Mouse (Mus musculus) neural tube, embryonic 11.5 days (tissue): ENCODE measurements around the gene Zfp235. TPM values are rescaled to one million over a fixed set of nuclear protein-coding genes. Genes with fewer than 3 reads are reported as not detected.

Experiments used
- ATAC-seq: fragments of 200-750 bp; cut with Nextera tagmentation; 2 replicates; pipeline ENCODE4 v1.8.0; 2017; ENCODE audit warnings: moderate number of reproducible peaks, mild to moderate bottlenecking, moderate TSS enrichment, moderate library complexity; ENCODE audit not compliant: insufficient read depth, low FRiP score, low TSS enrichment
- DNase-seq: peaks from one replicate; pipeline ENCODE4 v3.0.0-alpha.2; 2015; ENCODE audit warnings: low spot score
- H3K27ac ChIP-seq: fragments of 300-500 bp; sonication (generic); 2 replicates; pipeline ENCODE4 v1.5.1; 2014; ENCODE audit warnings: low read depth, mild to moderate bottlenecking, low read length
- H3K27me3 ChIP-seq: fragments of 300-500 bp; sonication (generic); 2 replicates; pipeline ENCODE4 v1.6.1; 2014; ENCODE audit warnings: mild to moderate bottlenecking, low read length, mixed read lengths; ENCODE audit not compliant: control insufficient read depth, insufficient read depth
- H3K36me3 ChIP-seq: fragments of 300-500 bp; sonication (generic); 2 replicates; pipeline ENCODE4 v1.6.1; 2014; ENCODE audit warnings: mild to moderate bottlenecking, low read length, moderate library complexity, mixed read lengths; ENCODE audit not compliant: control insufficient read depth, insufficient read depth
- H3K4me1 ChIP-seq: fragments of 300-500 bp; sonication (generic); 2 replicates; pipeline ENCODE4 v1.6.1; 2014; ENCODE audit warnings: low read length, mixed read lengths; ENCODE audit not compliant: control insufficient read depth, insufficient read depth
- H3K4me2 ChIP-seq: fragments of 300-500 bp; sonication (generic); 2 replicates; pipeline ENCODE4 v1.6.1; 2014; ENCODE audit warnings: low read depth, mild to moderate bottlenecking, moderate library complexity
- H3K4me3 ChIP-seq: fragments of 300-500 bp; sonication (generic); 2 replicates; pipeline ENCODE4 v1.5.1; 2014; ENCODE audit warnings: low read depth, low read length
- H3K9ac ChIP-seq: fragments of 300-500 bp; sonication (generic); 2 replicates; pipeline ENCODE4 v1.6.1; 2014; ENCODE audit warnings: mild to moderate bottlenecking, low read length
- H3K9me3 ChIP-seq: fragments of 300-500 bp; sonication (generic); 2 replicates; pipeline ENCODE4 v1.6.1; 2016; ENCODE audit warnings: low read length; ENCODE audit not compliant: control insufficient read depth
- WGBS: fragments of 180-500 bp; shearing (Covaris S2); extraction: QIAGEN DNeasy Blood & Tissue Kit; methylation state at CpG from one replicate; pipeline ENCODE4 v1.1.7; 2014; 5-methylcytosine and 5-hydroxymethylcytosine counted together
- polyA plus RNA-seq: library from polyadenylated mRNA; unstranded; fragments of >200 nt; fragmentation: Nextera tagmentation; extraction: Ambion mirVana; gene quantifications from 2 replicates; pipeline ENCODE4 v1.2.1, GENCODE M21; 2014

Gene Zfp235
- polyA plus RNA-seq, 1 experiment from 2014 or later = 16.9 TPM

DNA sequence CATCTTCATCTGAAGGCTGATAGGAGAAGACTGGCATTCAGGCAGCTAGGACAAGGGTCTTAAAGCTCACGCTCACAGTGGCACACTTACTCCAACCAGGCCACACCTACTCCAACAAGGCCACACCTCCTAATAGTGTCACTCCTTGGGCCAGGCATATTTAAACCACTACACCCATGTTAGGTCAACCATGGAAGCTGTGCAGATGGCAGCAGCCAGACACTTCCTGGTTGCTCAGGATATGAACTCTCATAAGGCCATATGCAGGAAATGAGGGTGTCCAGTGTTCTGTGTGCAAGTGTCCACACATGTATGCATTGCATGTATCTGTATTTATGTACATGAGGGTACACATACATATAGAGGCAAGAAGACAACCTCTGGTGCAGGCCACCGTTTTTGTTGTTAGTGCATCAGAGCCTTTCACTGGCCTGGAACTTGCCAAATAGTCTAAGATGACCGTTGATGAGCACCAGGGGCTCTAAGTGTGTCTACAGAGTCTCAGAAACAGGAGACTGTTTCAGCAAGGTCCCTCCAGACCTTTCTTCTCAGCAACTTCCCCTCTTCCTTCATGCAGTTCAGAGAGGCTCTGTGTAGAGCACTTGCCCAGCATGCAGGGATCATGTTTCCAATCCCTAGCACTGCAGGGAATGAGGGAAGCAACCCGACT lies 55.1 kb downstream of the Zfp235 start:
- ATAC-seq = no peak
- no peak overlapping the region for H3K27ac ChIP-seq

DNA sequence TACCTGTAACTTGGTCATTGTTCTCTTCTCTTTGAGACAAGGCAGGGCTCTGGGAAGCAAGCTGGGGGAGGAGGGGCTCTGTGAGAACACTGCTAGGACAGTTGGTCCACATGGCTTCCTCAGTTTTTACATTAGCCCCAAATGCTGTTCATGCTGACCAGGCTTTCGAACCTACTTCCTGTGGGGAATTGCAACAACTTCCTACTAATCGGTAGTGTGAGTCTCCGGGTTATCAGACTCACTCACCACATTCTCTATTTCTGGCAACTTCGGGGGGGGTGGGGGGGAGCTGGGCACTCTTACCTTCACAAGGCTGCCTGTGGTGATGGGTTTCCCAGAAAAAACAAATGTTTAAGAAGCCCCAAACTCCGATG lies 55.6 kb downstream of the Zfp235 start:
- Histone ChIP-seq H3K4me3 (no peak overlapping the region), H3K9me3 (peaks cover 5% of the 10 kb centered on the region; the same call in 1 of the 2 replicates), H3K4me1 (no peaks in the 10 kb centered on the region), H3K27me3 (no peaks in the 10 kb centered on the region), H3K4me2 (no peak overlapping the region), H3K9ac (no peak overlapping the region), H3K27ac (no peak overlapping the region), H3K36me3 (no peaks in the 10 kb centered on the region; the same call in 1 of the 2 replicates)
- WGBS = 80% methylated on average over 5 of the region's 5 CpGs
- no peak for DNase-seq
- no peak for ATAC-seq

More for the DNA sequence above, 55.1 kb downstream of the Zfp235 start:
- H3K4me1 ChIP-seq = no peaks in the 10 kb centered on the region
- no peaks in the 10 kb centered on the region for H3K27me3 ChIP-seq
- no peaks in the 10 kb centered on the region; the same call in 1 of the 2 replicates for H3K36me3 ChIP-seq
- peaks cover 2% of the 10 kb centered on the region; the same call in 1 of the 2 replicates for H3K9me3 ChIP-seq
- 77% methylated on average over 4 of the region's 4 CpGs for WGBS
- no peak overlapping the region for H3K4me3 ChIP-seq
- no peak overlapping the region for H3K9ac ChIP-seq
- no peak overlapping the region for H3K4me2 ChIP-seq
- DNase-seq = no peak

DNA sequence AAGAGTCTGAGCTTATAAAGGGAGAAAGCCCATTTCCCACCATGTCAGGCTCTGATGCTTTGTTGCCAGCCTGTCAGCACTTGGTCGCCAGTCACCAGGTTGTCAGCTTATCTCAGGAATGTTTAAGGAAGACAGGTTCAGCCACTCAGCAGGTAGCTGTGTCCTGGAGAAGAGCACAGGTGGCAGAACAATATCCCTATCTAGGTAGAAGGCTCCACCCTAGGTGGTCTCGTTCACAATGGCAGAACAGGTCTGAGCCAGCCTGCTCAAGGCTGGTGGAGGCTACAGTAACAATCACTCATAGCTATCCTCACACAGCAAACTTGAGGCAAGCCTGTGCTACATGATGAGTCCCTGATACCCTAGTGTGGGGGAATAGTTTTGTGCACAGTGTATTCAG lies 57.4 kb downstream of the Zfp235 start:
- Histone ChIP-seq H3K9me3 (peaks cover 5% of the 10 kb centered on the region; the same call in 1 of the 2 replicates), H3K9ac (no peak overlapping the region), H3K4me1 (no peaks in the 10 kb centered on the region), H3K27me3 (no peaks in the 10 kb centered on the region), H3K27ac (no peak overlapping the region), H3K4me3 (no peak overlapping the region), H3K36me3 (no peaks in the 10 kb centered on the region; the same call in 1 of the 2 replicates), H3K4me2 (no peak overlapping the region)
- WGBS = 95% methylated on average over 2 of the region's 2 CpGs
- no peak for ATAC-seq
- no peak for DNase-seq

Other genes starting within 250 kb of the Zfp235 start
- not detected in 2 replicates for gene Vmn1r178, start 242.2 kb upstream of the Zfp235 start, polyA plus RNA-seq
- gene Vmn1r179, start 207.2 kb upstream of the Zfp235 start, polyA plus RNA-seq = not detected in 2 replicates
- not detected in 2 replicates for gene Vmn1r180, start 183.5 kb upstream of the Zfp235 start, polyA plus RNA-seq
- gene Vmn1r181, start 159.6 kb upstream of the Zfp235 start, polyA plus RNA-seq = not detected in 2 replicates
- not detected in 2 replicates for gene V1rd19, start 132.5 kb upstream of the Zfp235 start, polyA plus RNA-seq
- not detected in 2 replicates for gene Vmn1r183, start 80.9 kb upstream of the Zfp235 start, polyA plus RNA-seq
- 31.9 and 37.7 TPM in 2 replicates for gene Zfp180, start 52.2 kb upstream of the Zfp235 start, polyA plus RNA-seq
- gene Zfp112, start 21.9 kb upstream of the Zfp235 start, polyA plus RNA-seq = 3.6 and 4.4 TPM in 2 replicates
- 3.8 and 4.3 TPM in 2 replicates for gene Zfp114, start 40.9 kb downstream of the Zfp235 start, polyA plus RNA-seq
- gene Zfp111, start 77.3 kb downstream of the Zfp235 start, polyA plus RNA-seq = 11.1 and 12.4 TPM in 2 replicates
- gene Zfp109, start 103.4 kb downstream of the Zfp235 start, polyA plus RNA-seq = 4.8 and 5.5 TPM in 2 replicates
- gene Zfp108, start 120.6 kb downstream of the Zfp235 start, polyA plus RNA-seq = 3.4 and 3.7 TPM in 2 replicates
- 8.1 and 9.2 TPM in 2 replicates for gene Zfp93, start 136.3 kb downstream of the Zfp235 start, polyA plus RNA-seq
- 34.4 and 40.9 TPM in 2 replicates for gene Zfp61, start 167.1 kb downstream of the Zfp235 start, polyA plus RNA-seq
- 12.2 and 16.5 TPM in 2 replicates for gene Zfp94, start 182.5 kb downstream of the Zfp235 start, polyA plus RNA-seq
- gene Tescl, start 199.8 kb downstream of the Zfp235 start, polyA plus RNA-seq = not detected in 2 replicates
- gene Lypd5, start 215.0 kb downstream of the Zfp235 start, polyA plus RNA-seq = not detected in 2 replicates
- 2.4 and 3.8 TPM in 2 replicates for gene Kcnn4, start 236.1 kb downstream of the Zfp235 start, polyA plus RNA-seq